Mouse (Mus musculus) testis, postnatal 14 days (tissue): ENCODE measurements around the gene Cyp4f39.
"Not testable (repeated sequence)": the region's sequence is repeated elsewhere in the genome, so short reads cannot be mapped to it uniquely, and the experiment has no call there.

Experiments
- DNase-seq: peaks from one replicate; pipeline ENCODE4 v3.0.0; 2021; ENCODE audit warnings: low spot score

Gene Cyp4f39

GRCm38 (mm10) chr17:32474954-32475560 lies 22.5 kb downstream of the Cyp4f39 start:
- DNase-seq: no peak

- DNase-seq: no peak
These were observed 24.7 kb downstream of the Cyp4f39 start for GRCm38 (mm10) chr17:32477204-32477603.

- no peak for DNase-seq
These were observed 26.2 kb downstream of the Cyp4f39 start for GRCm38 (mm10) chr17:32478727-32479126.

- DNase-seq: no peak
These were observed 27.3 kb downstream of the Cyp4f39 start for GRCm38 (mm10) chr17:32479554-32480506.

GRCm38 (mm10) chr17:32481766-32482165 lies 29.2 kb downstream of the Cyp4f39 start:
- DNase-seq: no peak

- peak; percentile 70 for DNase-seq
These were observed 30.7 kb downstream of the Cyp4f39 start for GRCm38 (mm10) chr17:32483200-32483599.

- DNase-seq: peak; percentile 38
These were observed 39.9 kb downstream of the Cyp4f39 start for GRCm38 (mm10) chr17:32492349-32492980.

GRCm38 (mm10) chr17:32494601-32495000 lies 42.1 kb downstream of the Cyp4f39 start:
- DNase-seq: peak; percentile 11

GRCm38 (mm10) chr17:32500511-32500910 lies 48.0 kb downstream of the Cyp4f39 start:
- not testable (repeated sequence) for DNase-seq

GRCm38 (mm10) chr17:32501051-32501450 lies 48.5 kb downstream of the Cyp4f39 start:
- no peak for DNase-seq

GRCm38 (mm10) chr17:32503111-32503510 lies 50.6 kb downstream of the Cyp4f39 start:
- no peak for DNase-seq

- peak; percentile 12 for DNase-seq
These were observed 53.6 kb downstream of the Cyp4f39 start, which contains the start of gene Cyp4f17 for GRCm38 (mm10) chr17:32505851-32506728. Gene Cyp4f17 (plus strand): TSS chr17:32506050.

- no peak for DNase-seq
These were observed 54.3 kb downstream of the Cyp4f39 start for GRCm38 (mm10) chr17:32506729-32507245.

- no peak for DNase-seq
These were observed 63.6 kb downstream of the Cyp4f39 start for GRCm38 (mm10) chr17:32516126-32516525.

GRCm38 (mm10) chr17:32521981-32522380 lies 69.5 kb downstream of the Cyp4f39 start:
- DNase-seq: no peak

- no peak for DNase-seq
These were observed 69.9 kb downstream of the Cyp4f39 start for GRCm38 (mm10) chr17:32522386-32522785.

- DNase-seq: no peak
These were observed 70.3 kb downstream of the Cyp4f39 start for GRCm38 (mm10) chr17:32522816-32523215.

- no peak for DNase-seq
These were observed 71.4 kb downstream of the Cyp4f39 start for GRCm38 (mm10) chr17:32523895-32524294.

GRCm38 (mm10) chr17:32526341-32526740 lies 73.8 kb downstream of the Cyp4f39 start:
- DNase-seq: not testable (repeated sequence)

- no peak for DNase-seq
These were observed 75.2 kb downstream of the Cyp4f39 start for GRCm38 (mm10) chr17:32527748-32528147.
